Mouse (Mus musculus) liver, adult 2 months (tissue): ENCODE results near the gene Frmd5.

Experiments used
- CTCF ChIP-seq: fragments of 200-500 bp; IDR thresholded peaks from 2 replicates; pipeline ENCODE4 v1.5.1; 2011; ENCODE audit warnings: low read depth, low read length, control low read depth
- POLR2A ChIP-seq: fragments of 200-500 bp; IDR thresholded peaks from 2 replicates; pipeline ENCODE4 v1.6.1; 2011; ENCODE audit warnings: low read length, control low read depth; ENCODE audit not compliant: insufficient read depth; ENCODE audit errors: extremely low read depth

GRCm38 (mm10) chr2:121750121-121750520, 56.8 kb downstream of the Frmd5 start:
- TF ChIP-seq CTCF (no peak), POLR2A (no peak)
